8 mouse cellular contexts compared by ENCODE assay signal in genomic region chr16:78301183-78301830, GRCm38 (mm10). TPM values are rescaled to one million over a fixed set of nuclear protein-coding genes. Genes with fewer than 3 reads are reported as not detected.
A peak's percentile ranks its signal among the peaks of the same experiment; 100 is the strongest.
DNase-seq lines count a peak whose midpoint lies in the region; ATAC-seq and TF ChIP-seq lines count a peak whose summit lies in the region.

Cxadr (plus strand) TSS chr16:78301489.

- peak within 1 kb of the TSS; percentile 93 for H3K9ac ChIP-seq in forebrain, embryonic 11.5 days (ENCODE audit: low read length)
- H3K9ac ChIP-seq in liver, embryonic 14.5 days (replicated peaks) = peak within 1 kb of the TSS; percentile 53

- peak; percentile 71 for ATAC-seq in CD4-positive, CD25-positive, alpha-beta regulatory T cell, adult 4 months
- ATAC-seq in forebrain, embryonic 11.5 days (replicated peaks; ENCODE audit: low FRiP score) = peak; percentile 96
- peak; percentile 78 for ATAC-seq in liver, embryonic 14.5 days (ENCODE audit: insufficient read depth)

- TF ChIP-seq CTCF in liver, embryonic 14.5 days (IDR thresholded peaks at IDR 0.05; ENCODE audit: low read depth) = no peak

- H3K4me3 ChIP-seq in forebrain, embryonic 11.5 days (ENCODE audit: low read depth, low read length) = peak within 1 kb of the TSS; percentile 89
- H3K4me3 ChIP-seq in liver, embryonic 14.5 days (ENCODE audit: insufficient read depth in 1 of 2, low read depth in 2 of 2, low read length in 2 of 2) = peak within 1 kb of the TSS; percentile 59 to 70

- peak within 1 kb of the TSS; percentile 84 for H3K27ac ChIP-seq in forebrain, embryonic 11.5 days (ENCODE audit: low read depth, low read length)
- no peak within 1 kb of the TSS for H3K27ac ChIP-seq in liver, embryonic 14.5 days

- H3K4me1 ChIP-seq in forebrain, embryonic 11.5 days (replicated peaks; ENCODE audit: control insufficient read depth, insufficient read depth, low read length) = no peaks in the 10 kb centered on the region
- peaks cover 0 to 7% of the 10 kb centered on the region in 2 experiments; a peak in 2 of 4 replicates for H3K4me1 ChIP-seq in liver, embryonic 14.5 days (replicated peaks; ENCODE audit: control insufficient read depth in 2 of 2, insufficient read depth in 2 of 2, low read length in 1 of 2)

- TF ChIP-seq EP300 in liver, embryonic 14.5 days (IDR thresholded peaks at IDR 0.05; ENCODE audit: low read depth) = no peak

- peak within 1 kb of the TSS; percentile 55 for H3K4me2 ChIP-seq in forebrain, embryonic 11.5 days (ENCODE audit: low read depth, low read length, severe bottlenecking)
- H3K4me2 ChIP-seq in liver, embryonic 14.5 days (ENCODE audit: low read depth) = peak within 1 kb of the TSS; percentile 65

- DNase-seq in brain, adult 2 months (ENCODE audit: low read depth, low spot score) = peak; percentile 93
- peak; percentile 95 for DNase-seq in forebrain, embryonic 11.5 days (ENCODE audit: low spot score)
- DNase-seq in heart, postnatal 14 days = peak; percentile 58 to 68
- DNase-seq in kidney, postnatal 36 days = peak; percentile 89 to 92
- DNase-seq in liver, embryonic 14.5 days (ENCODE audit: low read depth in 3 of 3, low spot score in 3 of 3) = no peak
- DNase-seq in neural tube, embryonic 10.5 days (ENCODE audit: extremely low spot score, low spot score) = peak; percentile 90
- peak; percentile 81 for DNase-seq in testis, postnatal 14 days (ENCODE audit: low spot score)

- WGBS in forebrain, embryonic 11.5 days = 0% methylated on average over 32 of the region's 34 CpGs
- under 1% methylated on average over 31 of the region's 34 CpGs for WGBS in liver, embryonic 14.5 days (ENCODE audit: insufficient replicate concordance)

- H3K27me3 ChIP-seq in forebrain, embryonic 11.5 days (ENCODE audit: control insufficient read depth, insufficient read depth, low read length) = no peaks in the 10 kb centered on the region
- peaks cover 33% of the 10 kb centered on the region for H3K27me3 ChIP-seq in liver, embryonic 14.5 days (ENCODE audit: control insufficient read depth, insufficient read depth, low read length)

- H3K36me3 ChIP-seq in forebrain, embryonic 11.5 days (ENCODE audit: control insufficient read depth, insufficient read depth, low read length) = no peaks in the 10 kb centered on the region; the same call in 1 of the 2 replicates
- H3K36me3 ChIP-seq in liver, embryonic 14.5 days (replicated peaks; ENCODE audit: control insufficient read depth, insufficient read depth, low read depth) = no peaks in the 10 kb centered on the region

- no peaks in the 10 kb centered on the region for H3K9me3 ChIP-seq in forebrain, embryonic 11.5 days (ENCODE audit: control insufficient read depth, low read length)
- no peaks in the 10 kb centered on the region for H3K9me3 ChIP-seq in liver, embryonic 14.5 days (ENCODE audit: control insufficient read depth, low read length)

- intact Hi-C loops in heart, postnatal 14 days (cut with DNase I) = loop anchor here (5.0 kb wide), 1 partner anchor 34 kb away; no protein-coding TSS in a partner anchor

RNA-seq across cellular contexts. Expression of gene Cxadr, which starts in this region (rescaled TPM):
- polyA plus RNA-seq in CD4-positive, CD25-positive, alpha-beta regulatory T cell, adult 4 months (2017; shearing (Covaris generic)) = 1 to 10 TPM in 1 of 2 experiments, under 1 TPM in 1; 0.98 to 1.6 TPM
- polyA plus RNA-seq in forebrain, embryonic 11.5 days (2014; fragmentation: Nextera tagmentation; extraction: Ambion mirVana) = 57.1 and 63.4 TPM in 2 replicates
- total RNA-seq in heart, postnatal 14 days (2021) = 10 to 100 TPM; 47.7 to 50.7 TPM
- polyA plus RNA-seq in liver, embryonic 14.5 days (2012; rRNA removed) = 6.0 and 7.7 TPM in 2 replicates
- polyA plus RNA-seq in liver, embryonic 14.5 days (2014; fragmentation: Nextera tagmentation; extraction: Ambion mirVana) = 11.7 and 12.4 TPM in 2 replicates

Comparison
In these comparisons a context has a peak if more than half of its experiments do, and no peak if none do; other contexts are left out.
1. DNase-seq: peak in brain, adult 2 months (single experiment), forebrain, embryonic 11.5 days (single experiment), heart, postnatal 14 days (2 of 2), kidney, postnatal 36 days (2 of 2), neural tube, embryonic 10.5 days (single experiment) and testis, postnatal 14 days (single experiment); none in liver, embryonic 14.5 days (0 of 3).
2. Peak in every context shown above with its lines, with median percentiles within 50 percentile points of each other: ATAC-seq.